Mouse (Mus musculus) MEL (cell line): Measurements from ENCODE around the gene Rgs6. TPM values are rescaled to one million over a fixed set of nuclear protein-coding genes. Genes with fewer than 3 reads are reported as not detected.

Experiments used
- DNase-seq: peaks from one replicate; pipeline ENCODE4 v3.0.0; 2011; ENCODE audit warnings: low read depth, low spot score
- H3K27ac ChIP-seq: 2 replicates; pipeline ENCODE4 v1.5.1; 2012; ENCODE audit warnings: low read depth, mild to moderate bottlenecking, control low read depth, low read length, moderate library complexity; ENCODE audit not compliant: control insufficient read depth
- H3K27me3 ChIP-seq, 2 experiments: fragments of 150-350 bp in 1 of 2; sonication (generic) in 1 of 2; 2 replicates each; pipeline ENCODE4 v1.6.1; 2012; ENCODE audit warnings: low read length in 2 of 2, mild to moderate bottlenecking in 2 of 2, improper control_type of control experiment in 1 of 2, moderate library complexity in 1 of 2; ENCODE audit not compliant: insufficient read depth in 2 of 2, control insufficient read depth in 1 of 2
- H3K36me3 ChIP-seq, 2 experiments: 2 replicates each; pipeline ENCODE4 v1.6.1; 2012 to 2014; ENCODE audit warnings: low read length in 2 of 2, improper control_type of control experiment in 1 of 2, inconsistent platforms in 1 of 2, mild to moderate bottlenecking in 1 of 2; ENCODE audit not compliant: insufficient read depth in 2 of 2, control insufficient read depth in 1 of 2
- H3K4me1 ChIP-seq, 2 experiments: fragments of 150-350 bp in 1 of 2; sonication (generic) in 1 of 2; 2 replicates each; pipeline ENCODE4 v1.6.1; 2012; ENCODE audit warnings: low read length in 2 of 2, improper control_type of control experiment in 1 of 2, mild to moderate bottlenecking in 1 of 2; ENCODE audit not compliant: insufficient read depth in 2 of 2, control insufficient read depth in 1 of 2
- H3K4me3 ChIP-seq, 2 experiments: fragments of 150-350 bp in 1 of 2; sonication (generic) in 1 of 2; 2 replicates each; pipeline ENCODE4 v1.5.1; 2012; ENCODE audit warnings: low read depth in 2 of 2, low read length in 2 of 2, mild to moderate bottlenecking in 2 of 2, moderate library complexity in 2 of 2, control low read depth in 1 of 2, improper control_type of control experiment in 1 of 2; ENCODE audit not compliant: control insufficient read depth in 1 of 2, insufficient read depth in 1 of 2
- H3K79me2 ChIP-seq: 2 replicates; pipeline ENCODE4 v1.6.1; 2012; ENCODE audit warnings: mild to moderate bottlenecking, low read length, moderate library complexity; ENCODE audit not compliant: control insufficient read depth, poor library complexity, insufficient read depth
- H3K9ac ChIP-seq: 2 replicates; pipeline ENCODE4 v1.6.1; 2012; ENCODE audit warnings: low read depth, mild to moderate bottlenecking, control low read depth, low read length, moderate library complexity; ENCODE audit not compliant: control insufficient read depth, poor library complexity, severe bottlenecking
- H3K9me3 ChIP-seq: fragments of 150-350 bp; sonication (generic); replicated peaks from 2 replicates; pipeline ENCODE4 v1.6.1; 2012; ENCODE audit warnings: mild to moderate bottlenecking, low read length, improper control_type of control experiment, moderate library complexity; ENCODE audit not compliant: insufficient read depth
- CHD1 ChIP-seq: IDR thresholded peaks from 2 replicates; pipeline ENCODE4 v1.6.1; 2012; ENCODE audit warnings: low read depth, mild to moderate bottlenecking, inconsistent platforms, low read length, improper control_type of control experiment
- CTCF ChIP-seq, 3 experiments: IDR thresholded peaks in 2 of 3; conservative IDR thresholded peaks in 1 of 3; 2 replicates each; pipeline ENCODE4 v1.5.1; 2011 to 2012; ENCODE audit warnings: low read length in 3 of 3, low read depth in 2 of 3, mild to moderate bottlenecking in 2 of 3, improper control_type of control experiment in 1 of 3, inconsistent platforms in 1 of 3, mixed read lengths in 1 of 3, moderate library complexity in 1 of 3; ENCODE audit not compliant: control insufficient read depth in 1 of 3, insufficient read depth in 1 of 3, poor library complexity in 1 of 3, severe bottlenecking in 1 of 3
- ELF1 ChIP-seq: IDR thresholded peaks from 2 replicates; pipeline ENCODE4 v1.6.1; 2014; ENCODE audit warnings: low read depth, mild to moderate bottlenecking, inconsistent platforms, low read length, improper control_type of control experiment, moderate library complexity
- EP300 ChIP-seq, 2 experiments: IDR thresholded peaks; 2 replicates each; pipeline ENCODE4 v1.6.1; 2011; ENCODE audit warnings: improper control_type of control experiment in 2 of 2, low read length in 2 of 2, low read depth in 1 of 2, mild to moderate bottlenecking in 1 of 2
- ETS1 ChIP-seq: IDR thresholded peaks from 2 replicates; pipeline ENCODE4 v1.6.1; 2012; ENCODE audit warnings: low read depth, mild to moderate bottlenecking, inconsistent platforms, low read length, improper control_type of control experiment, moderate library complexity
- GABPA ChIP-seq: IDR thresholded peaks from 2 replicates; pipeline ENCODE4 v1.6.1; 2012; ENCODE audit warnings: low read depth, mild to moderate bottlenecking, inconsistent platforms, low read length, improper control_type of control experiment, moderate library complexity
- HCFC1 ChIP-seq: IDR thresholded peaks from 2 replicates; pipeline ENCODE4 v1.6.1; 2012; ENCODE audit warnings: low read depth, mild to moderate bottlenecking, inconsistent platforms, low read length, improper control_type of control experiment, moderate library complexity
- JUND ChIP-seq: IDR thresholded peaks from 2 replicates; pipeline ENCODE4 v1.6.1; 2011; ENCODE audit warnings: low read depth, mild to moderate bottlenecking, improper control_type of control experiment, low read length
- KAT2A ChIP-seq: conservative IDR thresholded peaks from 2 replicates; pipeline ENCODE4 v1.6.1; 2012; ENCODE audit warnings: low read depth, low read length, improper control_type of control experiment, inconsistent platforms
- MAFK ChIP-seq: IDR thresholded peaks from 2 replicates; pipeline ENCODE4 v1.6.1; 2011; ENCODE audit warnings: low read depth, mild to moderate bottlenecking, low read length, improper control_type of control experiment, borderline replicate concordance
- MAZ ChIP-seq: IDR thresholded peaks from 2 replicates; pipeline ENCODE4 v1.6.1; 2012; ENCODE audit warnings: low read depth, mild to moderate bottlenecking, inconsistent platforms, low read length, improper control_type of control experiment
- MEF2A ChIP-seq: IDR thresholded peaks from 2 replicates; pipeline ENCODE4 v1.6.1; 2014; ENCODE audit warnings: low read depth, mild to moderate bottlenecking, inconsistent platforms, low read length, improper control_type of control experiment; ENCODE audit not compliant: poor library complexity, insufficient replicate concordance, severe bottlenecking; ENCODE audit errors: extremely low read depth
- MXI1 ChIP-seq: IDR thresholded peaks from 2 replicates; pipeline ENCODE4 v1.6.1; 2011; ENCODE audit warnings: mild to moderate bottlenecking, low read depth, low read length, improper control_type of control experiment
- MYC ChIP-seq: IDR thresholded peaks from 2 replicates; pipeline ENCODE4 v1.6.1; 2011; ENCODE audit warnings: low read depth, mild to moderate bottlenecking, low read length, improper control_type of control experiment, moderate library complexity
- NELFE ChIP-seq: IDR thresholded peaks from 2 replicates; pipeline ENCODE4 v1.6.1; 2011; ENCODE audit warnings: low read depth, low read length, improper control_type of control experiment
- NRF1 ChIP-seq: IDR thresholded peaks from 2 replicates; pipeline ENCODE4 v1.6.1; 2014; ENCODE audit warnings: low read depth, mild to moderate bottlenecking, inconsistent platforms, low read length, improper control_type of control experiment, moderate library complexity; ENCODE audit not compliant: poor library complexity, insufficient read depth, severe bottlenecking
- POLR2A ChIP-seq, 2 experiments: IDR thresholded peaks; 2 replicates each; pipeline ENCODE4 v1.6.1; 2011 to 2012; ENCODE audit warnings: low read length in 2 of 2, mild to moderate bottlenecking in 2 of 2, control low read depth in 1 of 2, improper control_type of control experiment in 1 of 2, low read depth in 1 of 2, moderate library complexity in 1 of 2; ENCODE audit not compliant: control insufficient read depth in 1 of 2, insufficient read depth in 1 of 2, poor library complexity in 1 of 2
- POLR2AphosphoS2 ChIP-seq: IDR thresholded peaks from 2 replicates; pipeline ENCODE4 v1.6.1; 2011; ENCODE audit warnings: low read length, improper control_type of control experiment
- POLR2AphosphoS5 ChIP-seq: IDR thresholded peaks from 2 replicates; pipeline ENCODE4 v1.6.1; 2012; ENCODE audit warnings: low read depth, borderline replicate concordance, mild to moderate bottlenecking, inconsistent platforms, low read length, moderate library complexity, mixed read lengths
- RCOR1 ChIP-seq: IDR thresholded peaks from 2 replicates; pipeline ENCODE4 v1.6.1; 2012; ENCODE audit warnings: low read depth, mild to moderate bottlenecking, inconsistent platforms, low read length, improper control_type of control experiment
- SIN3A ChIP-seq: IDR thresholded peaks from 2 replicates; pipeline ENCODE4 v1.6.1; 2012; ENCODE audit warnings: low read length, improper control_type of control experiment, inconsistent platforms
- SMC3 ChIP-seq: IDR thresholded peaks from 2 replicates; pipeline ENCODE4 v1.6.1; 2011; ENCODE audit warnings: low read depth, low read length, improper control_type of control experiment
- TAL1 ChIP-seq: IDR thresholded peaks from 2 replicates; pipeline ENCODE4 v1.6.1; 2012; ENCODE audit warnings: mild to moderate bottlenecking, inconsistent platforms, low read length, moderate library complexity, mixed read lengths
- USF1 ChIP-seq: IDR thresholded peaks from 2 replicates; pipeline ENCODE4 v1.6.1; 2014; ENCODE audit warnings: low read depth, mild to moderate bottlenecking, inconsistent platforms, low read length, improper control_type of control experiment, moderate library complexity
- USF2 ChIP-seq, 2 experiments: IDR thresholded peaks; 2 replicates each; pipeline ENCODE4 v1.6.1; 2011 to 2012; ENCODE audit warnings: improper control_type of control experiment in 2 of 2, low read length in 2 of 2, borderline replicate concordance in 1 of 2, inconsistent platforms in 1 of 2, low read depth in 1 of 2, mild to moderate bottlenecking in 1 of 2; ENCODE audit not compliant: insufficient read depth in 1 of 2
- ZKSCAN1 ChIP-seq: IDR thresholded peaks from 2 replicates; pipeline ENCODE4 v1.6.1; 2012; ENCODE audit warnings: low read depth, mild to moderate bottlenecking, inconsistent platforms, low read length, improper control_type of control experiment, moderate library complexity
- polyA plus RNA-seq, 2 experiments: library from polyadenylated mRNA; stranded (reverse) in 1 of 2; unstranded in 1 of 2; fragments of >175 nt in 1 of 2; fragments of >200 nt in 1 of 2; gene quantifications; 2 replicates each; pipeline versions ENCODE4 v1.2.1 to v1.2.4; 2012; ENCODE audit warnings: low replicate concordance in 2 of 2, low read depth in 1 of 2; ENCODE audit not compliant: insufficient read length in 2 of 2, insufficient read depth in 1 of 2, missing spikeins in 1 of 2
- total RNA-seq: library from RNA; depleted of rRNA; stranded (reverse); fragments of 300-350 nt; gene quantifications from 2 replicates; pipeline ENCODE4 v1.2.3, GENCODE M21; 2012

Rgs6 gene
- total and polyA plus RNA-seq, 3 experiments = not detected

- H3K9me3 ChIP-seq = no peaks in the 10 kb centered on the region
- H3K27me3 ChIP-seq = peaks cover 2 to 10% of the 10 kb centered on the region in 2 experiments
- TF ChIP-seq USF1 = no peak
- no peak for TF ChIP-seq MEF2A
- TF ChIP-seq POLR2A (IDR thresholded peaks at IDR 0.05; ENCODE audit: control insufficient read depth in 1 of 2, insufficient read depth in 1 of 2, low read depth in 1 of 2, low read length in 2 of 2, poor library complexity in 1 of 2) = no peak
- no peak for TF ChIP-seq KAT2A
- TF ChIP-seq TAL1 = no peak
- TF ChIP-seq SMC3 = no peak
- no peak for TF ChIP-seq MXI1
- no peak for TF ChIP-seq SIN3A
- no peak for TF ChIP-seq EP300 (IDR thresholded peaks at IDR 0.05; ENCODE audit: low read depth in 1 of 2, low read length in 2 of 2)
- no peak for TF ChIP-seq JUND
- no peak for TF ChIP-seq NELFE
- no peak for TF ChIP-seq HCFC1
- no peak for TF ChIP-seq CHD1
- TF ChIP-seq MAFK = no peak
- no peak for TF ChIP-seq ZKSCAN1
- TF ChIP-seq MAZ = no peak
- TF ChIP-seq POLR2AphosphoS5 = no peak
- no peak for TF ChIP-seq NRF1
- H3K79me2 ChIP-seq = no peaks in the 10 kb centered on the region
- no peak overlapping the region for H3K27ac ChIP-seq
- DNase-seq = no peak
- H3K9ac ChIP-seq = no peak overlapping the region
- no peaks in the 10 kb centered on the region for H3K36me3 ChIP-seq
- H3K4me1 ChIP-seq = no peaks in the 10 kb centered on the region
- no peak overlapping the region for H3K4me3 ChIP-seq
Observed at GRCm38 (mm10) chr12:83092001-83092400, 503.9 kb downstream of the Rgs6 start.

GRCm38 (mm10) chr12:83097787-83098186 is 509.7 kb downstream of the Rgs6 start:
- no peak overlapping the region for H3K9ac ChIP-seq
- no peak overlapping the region for H3K27ac ChIP-seq
- TF ChIP-seq GABPA (no peak), ETS1 (no peak), USF1 (no peak), HCFC1 (no peak), POLR2A (IDR thresholded peaks at IDR 0.05; ENCODE audit: control insufficient read depth in 1 of 2, insufficient read depth in 1 of 2, low read depth in 1 of 2, low read length in 2 of 2, poor library complexity in 1 of 2) (no peak), RCOR1 (no peak), POLR2AphosphoS2 (no peak), SMC3 (no peak), CHD1 (no peak), MAZ (no peak), JUND (no peak), MYC (no peak), NELFE (no peak), TAL1 (no peak), USF2 (IDR thresholded peaks at IDR 0.05; ENCODE audit: borderline replicate concordance in 1 of 2, insufficient read depth in 1 of 2, low read depth in 1 of 2, low read length in 2 of 2) (no peak), CTCF (IDR thresholded peaks at IDR 0.05 in 2 of 3, conservative IDR thresholded peaks at IDR 0.05 in 1 of 3; ENCODE audit: control insufficient read depth in 1 of 3, insufficient read depth in 1 of 3, low read depth in 2 of 3, low read length in 3 of 3, poor library complexity in 1 of 3, severe bottlenecking in 1 of 3) (no peak), NRF1 (no peak), POLR2AphosphoS5 (no peak), ELF1 (no peak)

More at GRCm38 (mm10) chr12:83097787-83098186, 509.7 kb downstream of the Rgs6 start:
- H3K79me2 ChIP-seq = no peaks in the 10 kb centered on the region
- no peaks in the 10 kb centered on the region for H3K9me3 ChIP-seq
- no peak for DNase-seq
- H3K27me3 ChIP-seq = peaks cover 1 to 2% of the 10 kb centered on the region in 2 experiments; a peak in 2 of 4 replicates
- H3K36me3 ChIP-seq = no peaks in the 10 kb centered on the region
- H3K4me1 ChIP-seq = 0 out of 4 replicates have a peak, but pooled peaks cover 0 to 3% of the 10 kb centered on the region in 2 experiments
- H3K4me3 ChIP-seq = no peak overlapping the region
